Mouse (Mus musculus) splenic B cell, adult 2 months (primary cell): ENCODE results near the gene Mmp9.

Experiments
- DNase-seq: peaks from one replicate; pipeline ENCODE4 v3.0.0-alpha.2; 2011; ENCODE audit warnings: low read depth, low spot score
- H3K27me3 ChIP-seq: 2 replicates; pipeline ENCODE4 v1.6.1; 2012; ENCODE audit warnings: mild to moderate bottlenecking, low read length, moderate library complexity, mixed read lengths; ENCODE audit not compliant: control insufficient read depth, poor library complexity, insufficient read depth, severe bottlenecking
- H3K36me3 ChIP-seq: 2 replicates; pipeline ENCODE4 v1.6.1; 2012; ENCODE audit warnings: mild to moderate bottlenecking, low read length, moderate library complexity, mixed read lengths; ENCODE audit not compliant: control insufficient read depth, poor library complexity, insufficient read depth, severe bottlenecking

Gene Mmp9

DNA sequence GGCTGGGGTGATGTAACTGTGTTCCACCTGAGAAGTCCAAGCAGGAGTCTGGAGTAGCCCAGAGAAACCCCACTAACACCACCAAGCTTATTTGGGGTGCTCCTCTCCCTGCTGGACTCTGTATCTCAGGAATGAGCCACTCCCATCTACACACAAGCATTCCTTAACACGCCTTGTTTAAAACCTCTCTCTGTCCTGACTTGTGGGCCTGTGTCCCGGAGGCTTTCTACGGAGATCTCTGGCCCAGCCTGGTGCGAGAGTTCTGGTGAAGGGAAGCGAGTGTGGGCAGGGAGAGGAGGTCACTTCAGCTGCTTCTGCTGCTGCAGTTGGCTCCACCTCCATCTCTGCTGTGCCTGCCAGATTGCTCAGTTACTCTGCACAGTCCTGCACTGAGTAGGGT, 15.6 kb downstream of the Mmp9 start:
- DNase-seq: no peak
- Histone ChIP-seq H3K36me3 (no peaks in the 10 kb centered on the region), H3K27me3 (no peaks in the 10 kb centered on the region)

DNA sequence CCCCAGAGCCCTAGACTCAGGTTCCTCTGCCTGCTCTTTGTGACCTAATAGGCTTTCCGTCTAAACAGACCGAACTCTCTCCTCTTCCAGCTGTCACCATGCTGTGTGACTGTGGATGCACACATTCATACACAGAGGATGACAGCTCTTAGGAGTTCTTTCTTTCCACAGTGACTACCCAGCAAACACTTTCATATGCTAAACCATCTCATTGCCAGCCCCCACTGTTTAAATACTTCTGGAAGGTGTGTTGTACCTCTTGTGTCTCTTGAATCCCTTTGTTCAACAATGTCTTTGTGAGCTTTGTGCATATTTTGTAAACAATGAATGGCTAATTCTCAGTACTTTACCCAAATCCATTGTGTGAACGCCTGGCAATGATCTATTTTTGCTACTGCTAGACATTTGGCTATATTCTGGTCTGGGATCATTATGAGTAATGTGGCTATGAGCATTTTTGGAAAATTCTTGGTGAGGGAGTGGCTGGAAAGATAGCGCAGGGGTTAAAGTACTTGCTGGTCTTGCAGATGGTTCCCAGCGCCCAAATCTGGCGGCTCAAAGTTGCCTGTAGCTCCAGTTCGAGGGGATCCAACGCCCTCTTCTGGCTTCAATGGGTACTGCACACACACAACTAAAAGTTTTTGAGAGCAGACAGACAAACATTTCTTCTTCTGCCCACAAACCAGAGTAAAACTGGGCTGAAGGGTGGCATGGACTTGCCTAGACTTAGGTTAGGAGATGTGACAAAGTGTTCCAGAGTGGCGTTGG, 17.2 kb downstream of the Mmp9 start:
- DNase-seq: no peak
- Histone ChIP-seq H3K27me3 (no peaks in the 10 kb centered on the region), H3K36me3 (no peaks in the 10 kb centered on the region)

DNA sequence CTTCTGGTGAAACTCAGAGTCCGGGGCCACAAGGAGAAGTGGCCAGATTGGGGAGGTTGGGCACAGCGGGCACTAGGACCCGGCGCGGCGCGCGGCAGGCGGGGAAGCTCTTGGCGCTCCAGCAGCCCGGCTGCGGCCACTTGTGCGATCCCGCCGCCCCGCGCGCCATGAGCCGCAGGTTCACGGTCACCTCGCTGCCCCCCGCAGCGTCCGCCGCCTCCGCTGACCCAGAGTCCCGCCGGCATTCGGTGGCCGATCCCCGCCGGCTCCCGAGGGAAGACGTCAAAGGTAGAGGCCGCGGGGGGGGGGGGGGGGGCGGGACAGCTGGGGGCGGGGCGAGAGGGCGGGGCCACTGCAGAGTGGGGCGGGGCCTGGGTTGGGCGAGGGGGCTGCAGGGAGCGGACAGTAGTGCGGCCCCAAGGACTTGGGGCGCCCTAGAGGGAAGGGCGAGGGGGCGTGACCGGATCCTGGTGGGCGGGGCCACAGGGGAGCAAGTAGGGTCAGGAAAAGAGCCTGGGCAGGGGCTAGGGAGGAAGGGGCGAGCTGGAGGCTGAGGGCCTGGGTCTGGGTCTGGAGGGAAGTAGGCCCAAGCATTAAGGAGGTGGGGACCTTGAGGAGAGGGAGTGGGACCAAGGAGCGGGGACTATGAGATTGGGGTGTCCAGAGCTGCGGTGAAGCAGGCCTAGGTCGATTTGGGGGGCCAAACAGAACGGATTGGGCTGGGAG, 20.3 kb downstream of the Mmp9 start, which contains the start of gene Slc12a5:
Gene Slc12a5 (plus strand): TSS at position 87 of the 726 bp plus-strand sequence.
- DNase-seq: peak; percentile 58
- no peaks in the 10 kb centered on the region for H3K36me3 ChIP-seq
- no peaks in the 10 kb centered on the region for H3K27me3 ChIP-seq

DNA sequence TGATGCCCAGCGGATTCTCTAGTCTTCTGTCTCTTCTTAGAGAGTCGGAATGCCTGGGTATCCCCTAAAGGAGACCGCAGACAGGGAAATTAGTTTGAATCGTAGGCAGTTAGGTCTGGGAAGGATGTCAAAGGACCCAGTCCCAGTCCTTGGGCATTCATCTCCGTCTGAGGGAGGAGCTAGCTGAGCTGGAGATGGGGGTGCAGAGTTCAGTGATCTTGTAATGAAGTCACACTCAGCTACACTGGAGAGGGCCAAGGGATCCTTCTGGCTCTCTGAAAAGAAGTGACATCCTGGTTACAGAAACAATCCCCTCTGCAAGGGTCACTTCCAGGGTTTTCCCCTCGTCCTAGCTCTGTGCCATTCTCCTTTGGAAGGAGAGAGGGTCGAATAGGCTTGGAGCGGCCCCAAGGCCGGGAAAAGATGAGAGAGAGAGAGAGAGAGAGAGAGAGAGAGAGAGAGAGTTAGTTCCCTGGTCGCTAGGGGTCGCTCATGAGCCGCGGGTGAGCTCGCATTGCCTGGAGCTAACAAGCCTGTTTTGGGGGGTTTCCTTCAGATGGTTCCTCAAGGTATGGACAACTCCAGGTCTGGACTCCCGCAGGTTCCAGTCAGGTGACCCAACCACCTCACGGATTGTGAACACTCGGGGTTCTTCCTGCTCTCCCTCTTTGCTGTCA, 21.1 kb downstream of the Mmp9 start:
- H3K27me3 ChIP-seq: no peaks in the 10 kb centered on the region
- peak; percentile 82 for DNase-seq
- no peaks in the 10 kb centered on the region for H3K36me3 ChIP-seq

DNA sequence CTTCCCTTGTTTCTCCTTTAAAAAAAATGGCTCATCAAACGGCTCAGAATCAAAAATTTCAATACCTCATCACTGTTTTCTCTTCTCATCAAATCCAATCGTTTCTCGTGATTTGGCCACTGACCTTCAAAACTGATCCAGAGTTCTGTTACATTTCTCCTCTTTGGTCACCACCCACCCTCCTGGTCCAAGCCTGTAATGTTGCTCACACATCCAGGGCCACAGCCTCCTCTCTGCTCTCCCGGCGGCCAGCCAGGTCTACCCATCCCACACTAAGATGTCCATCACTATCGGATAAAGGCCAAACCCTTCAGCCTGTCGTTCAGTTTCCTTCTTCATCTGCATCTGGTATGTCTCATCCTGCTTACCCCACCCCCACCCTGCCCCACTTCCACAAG, 21.6 kb downstream of the Mmp9 start:
- no peak for DNase-seq
- Histone ChIP-seq H3K36me3 (no peaks in the 10 kb centered on the region), H3K27me3 (no peaks in the 10 kb centered on the region)

GRCm38 (mm10) chr2:164964242-164964894, 23.8 kb downstream of the Mmp9 start:
- Histone ChIP-seq H3K36me3 (no peaks in the 10 kb centered on the region), H3K27me3 (no peaks in the 10 kb centered on the region)
- DNase-seq: no peak

- no peak for DNase-seq
- H3K36me3 ChIP-seq: no peaks in the 10 kb centered on the region
- no peaks in the 10 kb centered on the region for H3K27me3 ChIP-seq
Observed at GRCm38 (mm10) chr2:164964981-164965380, 24.4 kb downstream of the Mmp9 start.

DNA sequence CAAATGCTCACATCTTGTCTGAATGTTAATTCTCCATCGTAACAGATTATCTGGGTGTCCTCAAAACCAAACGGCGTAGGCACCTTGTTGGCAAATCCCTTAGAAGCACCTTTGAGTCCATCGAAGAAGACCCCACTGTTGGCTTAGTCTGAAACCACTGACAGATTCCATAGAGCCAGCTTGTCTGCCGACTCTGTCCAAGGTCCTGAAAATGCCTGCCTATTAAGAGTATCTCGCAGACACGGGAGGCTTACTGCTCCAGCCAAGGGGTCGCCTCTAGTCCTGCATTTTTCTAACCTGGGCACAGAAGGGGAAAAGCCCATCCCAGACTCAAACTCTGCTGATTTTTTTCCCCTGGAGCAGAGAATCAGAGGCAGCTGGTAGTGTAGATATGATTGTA, 25.8 kb downstream of the Mmp9 start:
- DNase-seq: peak; percentile 53

DNA sequence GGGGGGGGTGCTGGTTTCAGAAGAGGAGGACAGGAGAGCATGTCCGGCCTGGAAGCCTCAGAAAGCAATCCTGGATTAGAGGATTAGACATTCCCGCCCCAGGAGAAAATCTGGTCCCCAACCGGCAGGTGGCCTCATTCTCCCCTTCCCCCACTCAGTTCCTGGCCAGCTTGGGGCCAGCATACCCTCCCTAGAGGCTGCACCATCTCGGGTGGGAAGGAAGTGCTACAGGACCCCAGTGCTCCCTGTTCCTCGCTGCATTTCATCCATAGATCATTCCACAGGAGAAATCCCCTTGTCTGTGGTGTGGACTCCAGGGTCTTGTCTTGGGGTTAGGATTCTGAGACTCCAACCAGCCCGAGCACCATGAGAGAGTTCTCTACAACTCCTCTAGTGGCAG, 26.6 kb downstream of the Mmp9 start:
- H3K27me3 ChIP-seq: no peaks in the 10 kb centered on the region
- no peak for DNase-seq
- no peaks in the 10 kb centered on the region for H3K36me3 ChIP-seq

More for the DNA sequence above, 25.8 kb downstream of the Mmp9 start:
- Histone ChIP-seq H3K36me3 (no peaks in the 10 kb centered on the region), H3K27me3 (no peaks in the 10 kb centered on the region)

DNA sequence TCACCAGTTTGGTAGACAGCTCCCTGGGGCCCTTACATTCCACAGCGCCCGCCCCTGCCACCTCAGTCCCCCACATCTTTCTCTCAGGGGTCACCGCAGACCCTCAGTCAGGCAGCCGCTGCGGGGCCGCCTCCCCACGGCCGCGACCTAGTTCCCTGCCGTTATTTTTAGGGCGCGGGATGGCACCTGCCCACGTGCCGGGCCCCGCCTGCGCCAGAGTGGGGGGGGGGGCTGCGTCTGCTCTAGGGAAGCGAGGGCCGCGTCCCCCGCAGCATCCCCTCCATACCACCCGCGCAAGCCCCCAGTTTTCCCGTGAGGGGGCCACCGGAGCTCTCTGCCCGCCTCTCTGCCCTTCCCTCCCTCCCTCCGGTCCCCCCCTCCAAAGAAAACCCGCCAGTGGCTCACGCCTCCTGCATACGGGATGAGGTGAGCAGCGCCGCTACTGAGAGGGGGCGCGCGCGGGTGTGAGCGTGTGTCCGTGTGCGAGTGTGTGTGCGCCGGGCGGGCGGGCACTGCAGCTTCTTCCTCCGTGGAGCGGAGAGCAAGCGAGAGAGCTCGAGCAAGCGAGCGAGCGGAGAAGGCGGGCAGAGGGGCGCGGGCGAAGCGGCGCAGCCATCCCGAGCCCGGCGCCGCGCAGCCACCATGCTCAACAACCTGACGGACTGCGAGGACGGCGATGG, 27.3 kb downstream of the Mmp9 start:
- Histone ChIP-seq H3K27me3 (no peaks in the 10 kb centered on the region), H3K36me3 (no peaks in the 10 kb centered on the region)
- no peak for DNase-seq

GRCm38 (mm10) chr2:164968451-164968851, 27.9 kb downstream of the Mmp9 start:
- no peak for DNase-seq
- no peaks in the 10 kb centered on the region for H3K27me3 ChIP-seq
- H3K36me3 ChIP-seq: no peaks in the 10 kb centered on the region

- DNase-seq: no peak
- no peaks in the 10 kb centered on the region for H3K27me3 ChIP-seq
- H3K36me3 ChIP-seq: no peaks in the 10 kb centered on the region
Observed at GRCm38 (mm10) chr2:164969348-164969781, 28.8 kb downstream of the Mmp9 start.

DNA sequence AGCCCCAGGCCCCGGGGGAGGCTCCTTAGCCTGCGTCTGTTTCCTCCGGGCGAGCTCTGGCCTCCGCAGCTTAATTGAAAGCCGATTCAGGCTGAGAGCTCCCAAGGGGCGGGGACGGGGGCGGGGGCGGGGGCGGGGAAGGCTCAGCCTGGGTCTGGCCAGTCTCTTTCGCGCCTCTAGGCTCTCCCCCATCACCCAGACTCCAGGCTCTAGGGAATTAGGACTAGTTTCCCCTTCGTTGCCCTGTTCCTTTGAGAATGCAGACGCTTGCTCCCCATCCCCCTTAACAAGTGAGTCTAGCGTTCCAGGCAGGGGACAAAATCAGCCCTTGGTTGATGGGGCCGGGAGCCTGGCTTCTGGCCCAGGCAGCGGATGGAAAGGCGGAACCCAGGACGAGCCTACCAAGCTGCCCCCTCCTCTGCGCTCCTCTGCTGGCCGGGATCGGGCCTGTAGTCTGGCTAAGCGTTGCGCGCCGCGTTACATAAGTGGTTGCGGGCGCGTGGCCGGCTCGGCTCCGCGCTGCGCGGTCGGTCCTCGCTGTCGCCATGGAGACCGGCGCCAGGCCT, 30.1 kb downstream of the Mmp9 start:
- H3K36me3 ChIP-seq: no peaks in the 10 kb centered on the region
- no peaks in the 10 kb centered on the region for H3K27me3 ChIP-seq
- DNase-seq: no peak

DNA sequence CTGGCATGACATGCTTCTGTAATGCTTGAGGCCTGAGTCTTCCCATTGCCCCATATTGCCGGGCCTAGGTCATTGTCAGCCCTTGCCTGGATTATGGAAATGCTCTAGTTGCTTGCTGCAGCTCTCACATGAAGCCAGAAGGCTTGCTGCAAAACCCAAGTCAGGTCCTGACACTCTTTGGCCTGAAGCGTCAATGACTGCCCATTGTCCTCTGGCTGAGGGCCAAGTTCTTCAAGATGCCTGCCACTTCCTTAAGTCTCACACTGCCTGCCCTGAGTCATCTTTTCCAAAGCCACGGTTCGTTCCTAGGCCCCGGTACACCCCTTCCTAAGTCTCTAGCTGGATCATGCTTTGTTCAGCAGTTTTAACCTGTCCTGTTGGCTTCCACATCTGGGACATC, 32.1 kb downstream of the Mmp9 start:
- Histone ChIP-seq H3K36me3 (no peaks in the 10 kb centered on the region), H3K27me3 (no peaks in the 10 kb centered on the region)
- DNase-seq: no peak
